Mouse (Mus musculus) spleen, adult 2 months (tissue): ENCODE data around the gene Dcaf5. TPM values are rescaled to one million over a fixed set of nuclear protein-coding genes. Genes with fewer than 3 reads are reported as not detected.

Experiments used
- DNase-seq, 2 experiments: peaks; one replicate each; pipeline versions ENCODE4 v3.0.0 to v3.0.0-alpha.2; 2012 to 2021; ENCODE audit warnings: low spot score in 2 of 2, low read depth in 1 of 2
- H3K27ac ChIP-seq: fragments of 200-500 bp; 2 replicates; pipeline ENCODE4 v1.5.1; 2012; ENCODE audit warnings: low read length, inconsistent platforms; ENCODE audit not compliant: insufficient read depth
- H3K27me3 ChIP-seq: fragments of 200-500 bp; 2 replicates; pipeline ENCODE4 v1.6.1; 2012; ENCODE audit warnings: mild to moderate bottlenecking, moderate library complexity, low read length, inconsistent platforms; ENCODE audit not compliant: control insufficient read depth, insufficient read depth
- H3K36me3 ChIP-seq: fragments of 200-500 bp; 2 replicates; pipeline ENCODE4 v1.6.1; 2012; ENCODE audit warnings: mild to moderate bottlenecking, low read length, inconsistent platforms; ENCODE audit not compliant: control insufficient read depth, insufficient read depth
- H3K4me1 ChIP-seq: fragments of 200-500 bp; 2 replicates; pipeline ENCODE4 v1.6.1; 2011; ENCODE audit warnings: inconsistent platforms; ENCODE audit not compliant: control insufficient read depth, insufficient read depth, insufficient read length
- H3K4me3 ChIP-seq: fragments of 200-500 bp; 2 replicates; pipeline ENCODE4 v1.5.1; 2011; ENCODE audit warnings: mild to moderate bottlenecking, inconsistent platforms; ENCODE audit not compliant: insufficient read depth, insufficient read length; ENCODE audit errors: extremely low read depth
- CTCF ChIP-seq: fragments of 200-500 bp; IDR thresholded peaks from 2 replicates; pipeline ENCODE4 v1.5.1; 2011; ENCODE audit warnings: mild to moderate bottlenecking, inconsistent platforms; ENCODE audit not compliant: insufficient read depth, insufficient read length, insufficient replicate concordance; ENCODE audit errors: extremely low read depth
- POLR2A ChIP-seq: fragments of 200-500 bp; IDR thresholded peaks from 2 replicates; pipeline ENCODE4 v1.6.1; 2011; ENCODE audit warnings: low read depth, low read length, inconsistent platforms
- WGBS: fragments of 180-500 bp; shearing (Covaris S2); methylation state at CpG from one replicate; pipeline ENCODE4 v1.1.7; 2018; 5-methylcytosine and 5-hydroxymethylcytosine counted together
- polyA plus RNA-seq: library from polyadenylated mRNA; depleted of rRNA; stranded (reverse); fragments of >200 nt; gene quantifications from 2 replicates; pipeline ENCODE4 v1.2.3, GENCODE M21; 2012

Dcaf5 gene
- polyA plus RNA-seq, 1 experiment, result 14.6 TPM

DNA sequence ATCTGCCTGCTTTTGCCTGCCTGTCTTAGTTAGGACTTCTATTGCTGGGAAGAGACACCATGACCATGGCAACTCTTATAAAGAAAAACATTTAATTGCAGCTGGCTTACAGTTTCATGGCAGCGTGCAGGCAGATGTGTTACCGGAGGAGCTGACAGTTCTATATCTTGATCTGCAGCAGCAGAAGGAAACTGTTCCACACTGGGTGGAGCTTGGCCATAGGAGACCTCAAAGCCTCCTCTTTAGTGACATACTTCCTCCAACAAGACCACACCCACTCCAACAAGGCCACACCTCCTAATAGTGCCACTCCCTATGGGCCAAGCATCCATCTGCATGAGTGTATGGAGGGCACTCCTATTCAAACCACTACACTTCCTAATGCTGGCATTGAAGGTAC, 121.1 kb downstream of the Dcaf5 start:
- no peak overlapping the region for H3K27ac ChIP-seq
- no peak overlapping the region for H3K4me3 ChIP-seq
- no peaks in the 10 kb centered on the region for H3K4me1 ChIP-seq
- H3K27me3 ChIP-seq, result no peaks in the 10 kb centered on the region
- 85% methylated on average over 2 of the region's 2 CpGs for whole genome bisulfite sequencing
- no peaks in the 10 kb centered on the region for H3K36me3 ChIP-seq
- no peak for DNase-seq
- no peak for TF ChIP-seq CTCF
- TF ChIP-seq POLR2A, result no peak

DNA sequence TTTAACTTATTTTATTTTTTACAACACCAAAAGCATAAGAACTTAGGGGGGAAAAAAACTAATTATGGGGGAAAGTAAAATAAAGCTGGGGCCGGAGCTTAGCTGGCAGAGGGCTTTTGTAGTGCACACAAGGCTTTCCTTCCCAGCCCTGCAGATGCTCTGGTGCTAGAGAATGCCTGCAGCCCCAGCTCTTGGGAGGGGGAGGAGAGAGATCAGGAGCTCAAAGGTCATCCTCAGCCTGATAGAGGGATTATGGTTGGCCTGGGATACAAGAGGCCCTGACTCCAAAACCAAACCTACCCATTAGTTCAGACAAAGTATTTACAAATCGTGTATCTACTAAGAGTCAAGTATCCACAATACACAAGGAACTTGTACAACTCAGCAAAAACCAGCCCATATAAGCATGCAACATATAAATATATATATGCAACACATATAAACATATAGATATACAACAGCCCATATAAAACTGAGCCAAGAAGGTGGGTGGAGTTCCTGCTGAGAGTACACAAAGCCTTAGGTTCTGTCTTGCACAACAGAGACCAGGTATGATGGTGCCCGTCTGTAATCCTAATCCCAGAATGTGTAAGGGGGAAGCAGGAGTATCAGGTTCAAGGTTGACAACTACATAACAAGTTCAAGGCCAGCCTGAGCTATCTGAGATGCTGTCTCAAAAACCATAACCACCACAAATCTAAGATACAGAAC, 124.3 kb downstream of the Dcaf5 start:
- no peaks in the 10 kb centered on the region for H3K36me3 ChIP-seq
- no peaks in the 10 kb centered on the region for H3K4me1 ChIP-seq
- H3K27me3 ChIP-seq, result no peaks in the 10 kb centered on the region
- TF ChIP-seq CTCF, result no peak
- no peak for TF ChIP-seq POLR2A
- H3K27ac ChIP-seq, result no peak overlapping the region
- whole genome bisulfite sequencing, result 92% methylated on average over 3 of the region's 3 CpGs
- no peak for DNase-seq
- no peak overlapping the region for H3K4me3 ChIP-seq

DNA sequence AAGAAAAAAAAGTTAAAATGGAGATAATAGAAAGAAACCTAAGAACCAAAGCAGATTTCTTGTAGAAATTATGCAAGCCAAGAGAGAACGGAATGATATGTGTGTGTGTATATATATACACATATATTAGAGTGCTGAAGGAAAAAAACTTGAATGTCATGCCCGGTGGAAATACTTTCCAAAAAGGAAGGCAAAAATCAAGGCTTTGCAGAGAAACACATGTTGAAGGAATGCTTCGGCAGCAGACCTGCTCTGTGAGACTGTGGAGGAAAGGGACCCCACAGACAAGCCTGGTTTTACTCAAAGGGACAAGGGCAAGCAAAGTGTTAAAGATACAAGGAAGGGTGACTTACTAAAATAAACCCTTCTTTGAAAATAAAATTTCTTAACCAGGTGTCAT, 128.8 kb downstream of the Dcaf5 start:
- no peak for DNase-seq
- no peak for TF ChIP-seq POLR2A
- 75% methylated on average over 3 of the region's 3 CpGs for WGBS
- no peak overlapping the region for H3K27ac ChIP-seq
- H3K4me3 ChIP-seq, result no peak overlapping the region
- no peaks in the 10 kb centered on the region for H3K4me1 ChIP-seq
- H3K36me3 ChIP-seq, result no peaks in the 10 kb centered on the region
- H3K27me3 ChIP-seq, result no peaks in the 10 kb centered on the region

DNA sequence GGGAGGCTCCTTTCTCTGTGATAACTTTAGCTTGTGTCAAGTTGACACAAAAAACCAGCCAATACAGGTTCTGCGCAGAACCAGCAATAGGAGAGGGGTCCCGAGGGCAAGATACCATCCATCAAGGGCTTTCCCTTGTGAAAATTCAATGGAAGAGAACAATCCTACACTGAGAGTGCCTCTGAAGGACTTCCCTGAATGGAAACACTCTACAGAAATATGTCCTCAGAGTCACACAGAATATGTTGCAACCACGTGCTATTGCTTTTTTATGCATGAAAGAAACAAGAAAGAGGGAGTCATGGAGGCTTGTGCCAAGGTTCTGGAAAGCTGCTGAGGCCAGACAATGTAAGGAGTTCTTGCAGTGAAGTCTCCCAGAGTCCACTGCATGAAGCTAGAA, 131.9 kb downstream of the Dcaf5 start:
- H3K4me3 ChIP-seq, result no peak overlapping the region
- no peaks in the 10 kb centered on the region for H3K27me3 ChIP-seq
- H3K36me3 ChIP-seq, result no peaks in the 10 kb centered on the region
- H3K4me1 ChIP-seq, result no peaks in the 10 kb centered on the region
- TF ChIP-seq CTCF (no peak), POLR2A (no peak)
- H3K27ac ChIP-seq, result no peak overlapping the region
- WGBS, result 94% methylated on average over 3 of the region's 3 CpGs
- DNase-seq, result no peak

DNA sequence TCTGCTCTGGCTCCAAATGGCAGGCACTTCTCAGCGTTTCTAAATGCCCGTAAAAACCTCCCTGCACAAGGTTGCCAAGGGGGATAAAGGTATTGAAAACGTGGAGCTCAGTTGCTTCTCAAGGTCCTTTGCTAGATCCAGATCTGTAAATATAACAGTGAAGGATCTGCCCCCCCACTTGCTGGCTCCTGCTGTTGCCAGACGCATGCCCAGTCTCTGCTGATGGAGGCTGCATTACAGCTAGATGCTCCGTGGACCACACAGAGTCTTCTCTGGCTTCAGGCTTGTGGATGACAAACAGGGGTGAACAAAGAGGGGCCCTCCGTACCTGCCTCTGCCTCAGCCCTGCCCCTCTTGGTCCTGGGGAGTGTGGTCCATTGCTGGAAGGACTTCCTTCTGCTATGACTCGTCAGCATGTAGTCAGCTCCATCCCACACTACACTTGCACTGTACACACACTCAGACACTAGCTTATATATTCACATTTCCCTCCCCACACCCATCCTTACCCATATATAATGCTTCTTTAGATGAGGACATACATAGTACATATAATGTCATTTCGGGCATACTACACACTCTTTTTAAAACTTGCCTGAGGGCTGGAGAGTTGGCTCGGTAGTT, 135.5 kb downstream of the Dcaf5 start:
- 81% methylated on average over 9 of the region's 9 CpGs for WGBS
- Histone ChIP-seq H3K4me3 (no peak overlapping the region), H3K27ac (no peak overlapping the region)

DNA sequence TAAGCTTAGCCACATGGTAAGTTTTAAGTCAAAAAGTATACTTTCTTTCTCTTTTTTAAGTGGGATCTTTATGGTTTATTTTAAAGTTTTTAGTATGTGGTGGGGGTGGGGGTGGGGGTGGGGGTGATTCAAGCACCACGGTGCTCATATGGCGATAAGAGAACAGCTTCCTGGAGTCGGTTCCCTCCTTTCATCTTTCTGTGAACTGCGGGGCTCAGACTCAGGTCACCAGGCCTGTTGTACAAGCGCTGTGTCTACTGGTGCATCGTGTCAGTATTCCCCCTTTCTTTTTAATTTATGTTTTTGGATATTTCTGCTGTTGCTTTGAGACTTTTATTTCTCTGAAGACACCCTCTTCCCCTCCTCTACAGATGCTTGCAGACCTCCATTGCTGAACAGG, 137.7 kb downstream of the Dcaf5 start:
- H3K27ac ChIP-seq, result no peak overlapping the region
- no peaks in the 10 kb centered on the region for H3K36me3 ChIP-seq
- H3K4me3 ChIP-seq, result no peak overlapping the region
- no peaks in the 10 kb centered on the region for H3K4me1 ChIP-seq
- 55% methylated on average over 6 of the region's 6 CpGs for WGBS
- TF ChIP-seq CTCF, result no peak
- DNase-seq, result no peak
- H3K27me3 ChIP-seq, result no peaks in the 10 kb centered on the region

More for the DNA sequence above, 135.5 kb downstream of the Dcaf5 start:
- Histone ChIP-seq H3K36me3 (no peaks in the 10 kb centered on the region), H3K4me1 (no peaks in the 10 kb centered on the region), H3K27me3 (no peaks in the 10 kb centered on the region)
- TF ChIP-seq POLR2A, result no peak
- no peak for TF ChIP-seq CTCF
- no peak for DNase-seq

DNA sequence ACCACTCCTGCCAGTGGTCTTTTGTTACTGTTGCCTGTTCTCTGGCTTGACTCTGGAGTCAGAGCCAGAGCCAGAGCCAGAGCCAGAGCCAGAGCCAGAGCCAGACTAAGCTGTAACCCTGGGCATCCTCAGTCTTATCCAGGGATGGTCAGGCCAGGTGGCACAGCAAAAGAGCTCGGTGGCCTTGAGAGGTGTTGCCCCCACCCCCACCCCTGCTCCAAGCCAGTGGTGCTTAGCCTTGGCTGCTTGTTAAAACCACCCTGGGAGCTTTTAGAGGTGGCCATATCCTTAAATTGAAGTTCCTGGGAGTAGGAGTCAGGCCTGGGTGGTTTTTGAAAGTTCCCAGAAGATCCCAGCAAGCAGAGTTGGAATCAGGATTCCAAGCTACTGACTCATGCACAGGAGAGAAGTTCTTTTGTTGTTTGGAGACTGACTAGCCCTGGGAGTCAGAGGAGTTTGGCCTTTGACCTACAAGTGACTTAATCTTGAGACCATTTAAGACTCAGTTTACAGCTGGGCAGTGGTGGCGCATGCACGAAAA, 144.4 kb downstream of the Dcaf5 start:
- no peak overlapping the region for H3K4me3 ChIP-seq
- H3K36me3 ChIP-seq, result no peaks in the 10 kb centered on the region
- no peaks in the 10 kb centered on the region for H3K27me3 ChIP-seq
- 87% methylated on average over 3 of the region's 3 CpGs for WGBS
- no peak for TF ChIP-seq POLR2A
- TF ChIP-seq CTCF, result no peak
- no peak overlapping the region for H3K27ac ChIP-seq
- no peaks in the 10 kb centered on the region for H3K4me1 ChIP-seq
- DNase-seq, result no peak
